Mouse (Mus musculus) kidney, embryonic 14.5 days (tissue): ENCODE data around the gene Casq1. TPM values are rescaled to one million over a fixed set of nuclear protein-coding genes. Genes with fewer than 3 reads are reported as not detected.

Source experiments
- ATAC-seq: fragments of 200-750 bp; cut with Nextera tagmentation; 2 replicates; pipeline ENCODE4 v1.8.0; 2017; ENCODE audit warnings: moderate number of reproducible peaks, mild to moderate bottlenecking, moderate TSS enrichment, moderate library complexity; ENCODE audit not compliant: low FRiP score, low TSS enrichment
- H3K27ac ChIP-seq: fragments of 300-500 bp; sonication (generic); 2 replicates; pipeline ENCODE4 v1.5.1; 2014; ENCODE audit warnings: low read depth, mild to moderate bottlenecking, low read length, moderate library complexity, mixed read lengths
- H3K27me3 ChIP-seq: fragments of 300-500 bp; sonication (generic); 2 replicates; pipeline ENCODE4 v1.6.1; 2014; ENCODE audit warnings: mild to moderate bottlenecking, low read length; ENCODE audit not compliant: control insufficient read depth, insufficient read depth
- H3K36me3 ChIP-seq: fragments of 300-500 bp; sonication (generic); 2 replicates; pipeline ENCODE4 v1.6.1; 2014; ENCODE audit warnings: low read length, mixed read lengths; ENCODE audit not compliant: control insufficient read depth, insufficient read depth
- H3K4me1 ChIP-seq: fragments of 300-500 bp; sonication (generic); 2 replicates; pipeline ENCODE4 v1.6.1; 2014; ENCODE audit warnings: low read length, mixed read lengths; ENCODE audit not compliant: control insufficient read depth, insufficient read depth
- H3K4me2 ChIP-seq: fragments of 300-500 bp; sonication (generic); replicated peaks from 2 replicates; pipeline ENCODE4 v1.6.1; 2014; ENCODE audit warnings: low read depth, mild to moderate bottlenecking, low read length
- H3K4me3 ChIP-seq: fragments of 300-500 bp; sonication (generic); 2 replicates; pipeline ENCODE4 v1.5.1; 2014; ENCODE audit warnings: mild to moderate bottlenecking, low read length
- H3K9ac ChIP-seq: fragments of 300-500 bp; sonication (generic); 2 replicates; pipeline ENCODE4 v1.6.1; 2014; ENCODE audit warnings: low read depth, mild to moderate bottlenecking, low read length, moderate library complexity
- H3K9me3 ChIP-seq: fragments of 300-500 bp; sonication (generic); 2 replicates; pipeline ENCODE4 v1.6.1; 2016; ENCODE audit warnings: low read length; ENCODE audit not compliant: control insufficient read depth
- WGBS: fragments of 180-500 bp; shearing (Covaris S2); extraction: QIAGEN DNeasy Blood & Tissue Kit; methylation state at CpG from one replicate; pipeline ENCODE4 v1.1.7; 2014; 5-methylcytosine and 5-hydroxymethylcytosine counted together
- polyA plus RNA-seq: library from polyadenylated mRNA; unstranded; fragments of >200 nt; fragmentation: Nextera tagmentation; extraction: Ambion mirVana; gene quantifications from 2 replicates; pipeline ENCODE4 v1.2.1, GENCODE M21; 2014

The Casq1 gene
- polyA plus RNA-seq, 1 experiment from 2014 or later = 3.5 TPM

GRCm38 (mm10) chr1:172179102-172179501 is 40.6 kb downstream of the Casq1 start:
- H3K36me3 ChIP-seq = peaks cover 80% of the 10 kb centered on the region
- ATAC-seq = no peak
- H3K4me1 ChIP-seq = no peaks in the 10 kb centered on the region
- H3K4me2 ChIP-seq = no peak overlapping the region
- no peaks in the 10 kb centered on the region for H3K27me3 ChIP-seq
- no peak overlapping the region for H3K9ac ChIP-seq
- no peaks in the 10 kb centered on the region for H3K9me3 ChIP-seq
- 56% methylated on average over 7 of the region's 7 CpGs for WGBS
- H3K27ac ChIP-seq = peak overlapping the region; percentile 37; the same call in 1 of the 2 replicates
- no peak overlapping the region for H3K4me3 ChIP-seq

GRCm38 (mm10) chr1:172177791-172178190 is 41.9 kb downstream of the Casq1 start:
- 84% methylated on average over 7 of the region's 7 CpGs for WGBS
- Histone ChIP-seq H3K9ac (no peak overlapping the region), H3K36me3 (peaks cover 91% of the 10 kb centered on the region)

DNA sequence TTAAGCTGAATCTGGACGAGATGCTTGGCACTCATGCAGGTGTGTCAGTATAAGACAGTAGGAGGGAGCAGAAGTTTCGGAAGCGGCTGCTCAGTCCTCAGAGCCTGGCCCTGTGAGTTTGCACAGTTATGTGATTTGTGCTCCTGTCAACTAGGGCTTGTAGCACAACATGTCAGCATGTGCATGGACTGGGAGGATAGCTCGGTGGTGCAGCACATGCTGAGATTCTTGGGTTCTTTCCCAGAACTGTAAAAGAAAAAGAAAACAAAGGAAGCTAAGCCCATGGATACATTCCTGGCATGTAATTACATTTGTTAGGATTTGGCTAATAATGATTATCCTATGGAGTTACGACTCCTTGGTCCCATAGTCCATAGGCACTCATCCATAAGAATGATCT is 46.5 kb downstream of the Casq1 start:
- Histone ChIP-seq H3K27ac (no peak overlapping the region), H3K4me2 (no peak overlapping the region), H3K9me3 (no peaks in the 10 kb centered on the region), H3K27me3 (no peaks in the 10 kb centered on the region), H3K36me3 (peaks cover 87% of the 10 kb centered on the region), H3K4me3 (no peak overlapping the region), H3K4me1 (no peaks in the 10 kb centered on the region), H3K9ac (no peak overlapping the region)
- no peak for ATAC-seq
- WGBS = 78% methylated on average over 5 of the region's 5 CpGs

More at GRCm38 (mm10) chr1:172177791-172178190, 41.9 kb downstream of the Casq1 start:
- ATAC-seq = no peak
- no peaks in the 10 kb centered on the region for H3K9me3 ChIP-seq
- H3K4me3 ChIP-seq = no peak overlapping the region
- no peak overlapping the region for H3K27ac ChIP-seq
- H3K4me2 ChIP-seq = no peak overlapping the region
- H3K4me1 ChIP-seq = no peaks in the 10 kb centered on the region
- no peaks in the 10 kb centered on the region for H3K27me3 ChIP-seq

DNA sequence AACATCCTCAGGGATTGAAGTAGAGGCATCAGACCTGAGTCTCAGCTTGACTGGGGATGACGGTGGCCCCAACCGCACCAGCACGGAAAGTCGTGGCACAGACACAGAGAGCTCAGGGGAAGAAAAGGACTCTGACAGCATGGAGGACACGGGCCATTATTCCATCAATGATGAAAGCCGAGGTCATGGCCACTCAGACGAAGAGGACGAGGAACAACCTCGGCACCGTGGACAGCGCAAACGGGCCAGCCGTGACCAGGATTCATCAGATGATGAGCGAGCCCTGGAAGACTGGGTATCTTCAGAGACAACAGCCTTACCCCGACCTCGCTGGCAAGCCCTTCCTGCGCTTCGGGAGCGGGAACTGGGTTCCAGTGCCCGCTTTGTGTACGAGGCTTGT is 47.3 kb downstream of the Casq1 start:
- ATAC-seq = peak; percentile 16; the same call in 1 of the 2 replicates
- 62% methylated on average over 21 of the region's 21 CpGs for WGBS
- Histone ChIP-seq H3K36me3 (peaks cover 85% of the 10 kb centered on the region), H3K4me1 (no peaks in the 10 kb centered on the region), H3K27me3 (no peaks in the 10 kb centered on the region), H3K9me3 (no peaks in the 10 kb centered on the region), H3K4me3 (no peak overlapping the region), H3K27ac (no peak overlapping the region), H3K4me2 (no peak overlapping the region), H3K9ac (no peak overlapping the region)

DNA sequence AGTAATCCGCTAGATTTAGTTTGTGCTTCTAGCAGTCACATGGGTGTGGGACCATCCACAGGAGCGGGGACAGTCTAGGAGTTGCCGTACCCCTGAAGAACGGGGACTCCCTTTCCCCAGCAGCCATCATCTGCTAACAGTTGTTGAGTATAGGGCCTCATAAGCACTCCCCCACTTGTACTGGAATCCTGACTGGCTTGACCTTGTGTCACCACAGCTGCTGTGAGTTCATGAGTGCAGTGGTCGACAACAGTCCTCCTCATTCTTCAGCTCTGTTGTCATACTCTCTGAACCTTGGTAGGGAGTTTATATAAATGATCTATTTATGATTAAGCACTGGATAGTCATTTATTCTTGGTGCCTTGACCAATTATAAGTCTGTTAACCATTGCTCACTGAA is 49.9 kb downstream of the Casq1 start:
- H3K4me3 ChIP-seq = no peak overlapping the region
- H3K9ac ChIP-seq = no peak overlapping the region
- no peak overlapping the region for H3K4me2 ChIP-seq
- no peaks in the 10 kb centered on the region for H3K27me3 ChIP-seq
- H3K36me3 ChIP-seq = peaks cover 81% of the 10 kb centered on the region
- WGBS = 92% methylated on average over 5 of the region's 5 CpGs
- no peaks in the 10 kb centered on the region for H3K9me3 ChIP-seq
- no peak for ATAC-seq
- H3K4me1 ChIP-seq = no peaks in the 10 kb centered on the region
- H3K27ac ChIP-seq = no peak overlapping the region

- H3K4me3 ChIP-seq = no peak overlapping the region
- H3K27me3 ChIP-seq = no peaks in the 10 kb centered on the region
- whole genome bisulfite sequencing = 44% methylated on average over 5 of the region's 5 CpGs
- peaks cover 2% of the 10 kb centered on the region; the same call in 1 of the 2 replicates for H3K4me1 ChIP-seq
- ATAC-seq = peak; percentile 83
- H3K27ac ChIP-seq = no peak overlapping the region
- no peaks in the 10 kb centered on the region for H3K9me3 ChIP-seq
- H3K4me2 ChIP-seq = no peak overlapping the region
- H3K9ac ChIP-seq = no peak overlapping the region
- H3K36me3 ChIP-seq = peaks cover 62% of the 10 kb centered on the region
Measured at GRCm38 (mm10) chr1:172167911-172168310, 51.8 kb downstream of the Casq1 start.

DNA sequence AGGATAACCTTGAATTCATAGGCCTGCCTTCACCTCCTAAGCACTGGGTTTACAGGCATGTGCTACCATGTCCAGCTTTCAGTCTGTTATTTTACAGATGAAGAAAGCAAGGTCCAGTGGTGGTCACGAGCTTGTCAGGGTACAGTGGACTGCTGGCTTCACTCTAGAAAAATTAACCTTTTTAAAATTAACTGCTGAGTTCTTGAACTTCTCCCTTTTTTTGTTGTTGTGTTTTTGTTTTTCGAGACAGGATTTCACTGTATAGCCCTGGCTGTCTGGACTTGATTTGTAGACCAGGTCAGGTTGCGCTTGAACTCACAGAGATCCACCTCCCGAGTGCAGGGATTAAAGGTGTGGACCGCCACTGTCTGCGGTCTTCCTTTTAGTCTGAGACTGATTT is 56.7 kb downstream of the Casq1 start:
- Histone ChIP-seq H3K9me3 (no peaks in the 10 kb centered on the region), H3K27me3 (no peaks in the 10 kb centered on the region), H3K27ac (no peak overlapping the region), H3K36me3 (peaks cover 34% of the 10 kb centered on the region; the same call in 1 of the 2 replicates), H3K4me2 (no peak overlapping the region), H3K4me3 (no peak overlapping the region), H3K9ac (no peak overlapping the region), H3K4me1 (peaks cover 9% of the 10 kb centered on the region; the same call in 1 of the 2 replicates)
- 45% methylated on average over 6 of the region's 6 CpGs for WGBS
- no peak for ATAC-seq

DNA sequence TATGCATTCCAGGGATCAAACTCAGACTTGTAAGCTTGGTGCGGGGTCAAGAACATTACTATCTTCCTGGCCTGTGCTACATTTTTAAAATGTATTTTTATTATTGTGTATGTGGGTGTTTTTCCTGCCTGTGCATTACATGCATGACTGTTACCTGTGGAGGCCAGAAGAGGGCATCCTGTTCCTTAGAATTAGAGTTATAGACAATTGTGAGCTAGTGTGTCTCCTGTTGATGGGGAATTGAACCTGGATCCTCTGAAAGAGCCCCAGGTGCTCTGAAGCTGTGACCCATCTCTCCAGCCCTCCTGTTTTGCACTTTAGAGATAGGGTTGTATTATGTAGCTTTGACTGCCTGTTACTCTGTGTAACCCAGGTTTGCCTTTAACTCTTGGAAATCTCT is 57.7 kb downstream of the Casq1 start:
- ATAC-seq = 0 out of 2 replicates have a peak, but pooled peaks have one; percentile 40

GRCm38 (mm10) chr1:172160508-172160907 is 59.2 kb downstream of the Casq1 start:
- Histone ChIP-seq H3K4me2 (no peak overlapping the region), H3K9me3 (no peaks in the 10 kb centered on the region), H3K27me3 (no peaks in the 10 kb centered on the region), H3K9ac (no peak overlapping the region), H3K4me1 (peaks cover 9% of the 10 kb centered on the region; the same call in 1 of the 2 replicates), H3K27ac (no peak overlapping the region), H3K36me3 (peaks cover 25% of the 10 kb centered on the region), H3K4me3 (no peak overlapping the region)
- ATAC-seq = no peak

More for the DNA sequence above, 57.7 kb downstream of the Casq1 start:
- Histone ChIP-seq H3K4me3 (no peak overlapping the region), H3K9me3 (no peaks in the 10 kb centered on the region), H3K4me2 (no peak overlapping the region), H3K4me1 (peaks cover 9% of the 10 kb centered on the region; the same call in 1 of the 2 replicates), H3K36me3 (peaks cover 26% of the 10 kb centered on the region; the same call in 1 of the 2 replicates), H3K27me3 (no peaks in the 10 kb centered on the region), H3K27ac (no peak overlapping the region), H3K9ac (no peak overlapping the region)
- 98% methylated on average over 1 of the region's 1 CpGs for WGBS
